Mouse (Mus musculus): ENCODE results near the gene Ccl26.

Gene Ccl26

DNA sequence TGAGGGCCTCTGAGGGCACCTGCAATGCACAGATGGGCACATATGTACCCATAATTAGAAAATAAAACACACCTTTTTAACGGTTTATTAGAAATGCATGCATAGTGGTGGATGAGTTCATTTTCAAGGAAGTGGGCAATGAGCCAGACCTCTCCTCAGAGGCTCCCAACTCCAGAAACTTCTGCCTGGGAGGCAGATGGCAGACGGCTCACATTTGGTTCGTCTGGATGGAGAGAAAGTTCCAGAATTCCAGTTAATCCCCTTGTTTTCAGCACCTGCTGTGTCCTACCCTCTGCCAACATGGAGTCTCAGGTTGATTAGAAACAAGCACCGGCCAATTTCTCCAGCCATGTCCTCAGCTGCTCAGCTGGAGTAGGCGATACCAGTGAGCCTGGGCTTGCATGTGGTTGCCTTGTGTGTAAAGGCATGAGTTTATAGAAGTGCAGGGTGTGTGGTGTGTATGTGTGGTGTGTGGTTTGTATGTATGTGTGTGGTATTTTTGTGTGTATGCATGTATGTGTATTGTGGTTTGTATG is 46.0 kb downstream of the Ccl26 start:
- TF ChIP-seq GATA4 (IDR thresholded peaks at IDR 0.05; ENCODE audit: insufficient replicate concordance, low read length) = no peak

DNA sequence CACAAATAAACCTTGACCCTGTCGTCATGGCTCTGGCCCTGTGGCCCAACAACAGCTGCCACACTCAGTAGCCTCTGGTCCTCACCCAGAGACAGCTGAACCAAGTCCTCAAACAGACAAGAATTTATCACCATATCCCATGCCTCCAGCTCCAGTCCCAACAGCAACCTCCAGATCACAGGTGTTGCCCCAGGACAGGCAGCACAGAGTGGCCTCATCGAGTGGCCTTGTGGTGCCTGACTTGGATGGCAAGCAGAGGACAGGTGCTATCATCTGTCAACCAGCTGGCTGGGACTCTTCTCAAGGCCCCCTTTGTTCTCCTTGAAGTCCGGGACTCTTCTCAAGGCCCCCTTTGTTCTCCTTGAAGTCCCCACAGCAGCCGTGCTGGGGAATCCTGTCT is 50.2 kb downstream of the Ccl26 start:
- TF ChIP-seq GATA4 (IDR thresholded peaks at IDR 0.05; ENCODE audit: insufficient replicate concordance, low read length) = no peak

DNA sequence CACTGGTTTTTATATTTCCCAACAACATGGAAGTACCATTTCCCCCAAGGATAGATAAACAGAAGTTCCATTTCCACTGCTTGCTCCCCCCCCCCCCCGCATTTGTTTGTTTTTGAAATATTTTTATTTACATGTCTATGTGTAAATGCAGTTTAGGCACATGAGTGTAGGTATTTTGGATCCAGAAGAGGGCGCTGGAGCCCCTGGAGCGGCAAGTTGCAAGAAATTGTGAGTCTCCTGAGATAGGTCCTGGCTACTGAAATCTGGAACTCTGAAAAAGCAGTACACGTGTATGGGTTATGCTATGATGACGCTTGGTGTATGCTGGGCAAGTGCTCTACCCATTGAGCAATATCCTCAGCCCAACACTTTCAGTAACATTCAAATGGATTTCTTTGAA is 52.3 kb downstream of the Ccl26 start:
- TF ChIP-seq GATA4 (IDR thresholded peaks at IDR 0.05; ENCODE audit: insufficient replicate concordance, low read length) = no peak
